Mouse (Mus musculus) kidney, embryonic 14.5 days (tissue): ENCODE results near the gene Cdk14. TPM values are rescaled to one million over a fixed set of nuclear protein-coding genes. Genes with fewer than 3 reads are reported as not detected.

Experiments used
- microRNA-seq: library from miRNA; unstranded; fragments of <30 nt; microRNA quantifications from one replicate; pipeline ENCODE4, GENCODE M21; 2016
- polyA plus RNA-seq: library from polyadenylated mRNA; unstranded; fragments of >200 nt; fragmentation: Nextera tagmentation; extraction: Ambion mirVana; gene quantifications from 2 replicates; pipeline ENCODE4 v1.2.1, GENCODE M21; 2014

Cdk14 gene
- polyA plus RNA-seq, 1 experiment from 2014 or later: 18.9 TPM

Small RNAs within 50 kb of the gene (microRNA-seq; reads per million reads assigned to microRNA genes)
- gene Gm25037 (not detected), gene Gm44483 (not detected)

Other genes with a start within 250 kb of the Cdk14 start
- gene 1700015F17Rik, start 58.8 kb upstream of the Cdk14 start, polyA plus RNA-seq: not detected in 2 replicates
- gene Cldn12, start 94.6 kb upstream of the Cdk14 start, polyA plus RNA-seq: 15.2 and 32.7 TPM in 2 replicates
- gene Gtpbp10, start 139.2 kb upstream of the Cdk14 start, polyA plus RNA-seq: 35.5 and 39.7 TPM in 2 replicates
- gene Gm8773, start 153.5 kb upstream of the Cdk14 start, polyA plus RNA-seq: 0.36 and 0.39 TPM in 2 replicates
- gene Cfap69, start 243.9 kb upstream of the Cdk14 start, polyA plus RNA-seq: 1.5 and 5.5 TPM in 2 replicates